Mouse (Mus musculus): ENCODE results near the gene Mettl14.

- TF ChIP-seq CTCF (conservative IDR thresholded peaks at IDR 0.05; ENCODE audit: low read length), result no peak
- no peak for TF ChIP-seq POU5F1 (IDR thresholded peaks at IDR 0.05; ENCODE audit: borderline replicate concordance, low read length)
Measured at GRCm38 (mm10) chr3:123413173-123413572, 27.3 kb upstream of the Mettl14 start.

Data from E14TG2a.4 (cell line).